Mouse (Mus musculus): ENCODE data around the gene Rnf216.

Gene Rnf216

GRCm38 (mm10) chr5:143052677-143053076 lies 60.1 kb downstream of the Rnf216 start:
- no peak for DNase-seq

DNA sequence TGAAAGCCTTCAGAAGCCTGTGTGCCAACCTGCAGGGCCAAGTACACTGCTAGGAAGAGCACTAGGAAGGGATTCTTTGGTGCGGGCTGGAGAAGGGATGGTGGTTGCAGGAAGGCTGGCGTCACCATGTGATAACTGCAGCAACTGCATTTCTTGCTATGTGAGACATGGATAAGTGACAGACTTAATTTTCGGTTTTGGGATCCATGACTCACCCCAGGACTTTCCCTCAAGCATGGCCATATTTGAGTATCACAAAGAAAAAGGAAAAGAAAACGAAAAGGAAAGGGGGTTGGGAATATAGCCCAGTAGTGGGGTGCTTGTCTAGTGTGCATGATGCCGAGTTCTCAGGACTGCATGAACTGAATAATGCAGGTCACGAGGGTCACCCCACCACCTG lies 60.9 kb downstream of the Rnf216 start:
- DNase-seq = no peak

DNA sequence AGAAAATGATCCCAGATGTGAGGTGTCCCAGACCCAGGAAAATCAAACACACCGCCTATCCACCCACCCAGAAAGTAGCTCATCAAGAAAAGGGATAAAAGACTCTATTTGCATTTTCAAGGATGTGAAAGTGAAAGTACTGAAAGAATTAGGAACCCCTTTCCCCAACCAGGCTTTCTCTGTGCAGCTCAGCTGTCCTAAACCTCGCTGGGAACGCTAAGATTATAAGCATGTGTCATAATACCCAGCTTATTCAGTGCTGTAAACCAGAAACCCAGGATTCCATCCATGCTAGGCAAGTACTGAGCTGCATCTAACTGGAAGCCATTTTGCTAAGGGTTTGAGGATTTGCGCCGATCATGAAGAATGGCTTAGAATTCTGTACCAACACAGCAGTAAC lies 62.5 kb downstream of the Rnf216 start:
- DNase-seq = no peak

GRCm38 (mm10) chr5:143049746-143050145 lies 63.0 kb downstream of the Rnf216 start:
- DNase-seq = no peak

- no peak for DNase-seq
Observed at GRCm38 (mm10) chr5:143049013-143049385, 63.8 kb downstream of the Rnf216 start.

- no peak for DNase-seq
Observed at GRCm38 (mm10) chr5:143048232-143049012, 64.4 kb downstream of the Rnf216 start.

DNA sequence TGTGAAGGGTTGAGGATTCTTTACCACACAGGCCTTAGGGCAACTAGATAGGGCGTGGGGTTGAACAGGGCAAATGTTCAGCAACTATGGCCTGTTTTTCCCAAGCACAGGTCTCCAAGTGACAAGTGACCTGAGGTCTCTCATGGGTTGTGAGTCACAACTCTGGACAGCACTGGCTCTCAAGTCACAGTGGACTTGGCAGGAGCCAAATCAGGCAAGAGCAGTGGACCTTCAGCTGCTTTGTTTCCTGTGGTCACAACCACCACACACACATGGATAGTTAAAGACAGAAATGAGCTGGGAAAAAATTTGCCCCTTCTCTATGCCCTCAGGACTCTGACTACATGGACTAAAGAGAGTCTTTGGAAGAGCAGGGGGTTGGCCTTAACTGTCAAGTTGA lies 65.2 kb downstream of the Rnf216 start:
- DNase-seq = no peak

GRCm38 (mm10) chr5:143043902-143044301 lies 68.9 kb downstream of the Rnf216 start:
- DNase-seq = no peak

DNA sequence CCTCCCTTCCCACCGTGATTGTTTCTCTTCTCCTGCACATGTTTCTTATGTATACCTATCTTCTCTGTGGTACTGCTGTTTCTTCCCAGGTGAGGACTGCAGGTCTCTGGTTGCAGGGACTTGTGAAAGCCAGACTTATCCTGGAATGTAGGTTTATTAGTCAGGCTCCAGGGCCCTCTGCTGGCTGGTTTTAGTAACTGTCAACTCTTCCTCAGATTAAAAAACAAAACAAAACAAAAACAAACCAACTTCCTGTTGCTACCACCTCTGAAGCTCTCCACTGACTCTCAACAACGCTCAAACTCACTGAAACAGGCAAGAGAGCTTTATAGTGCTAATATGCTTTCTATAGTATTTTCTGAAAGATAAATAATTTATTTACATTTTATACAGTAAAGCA lies 69.5 kb downstream of the Rnf216 start:
- DNase-seq = peak; percentile 38

DNA sequence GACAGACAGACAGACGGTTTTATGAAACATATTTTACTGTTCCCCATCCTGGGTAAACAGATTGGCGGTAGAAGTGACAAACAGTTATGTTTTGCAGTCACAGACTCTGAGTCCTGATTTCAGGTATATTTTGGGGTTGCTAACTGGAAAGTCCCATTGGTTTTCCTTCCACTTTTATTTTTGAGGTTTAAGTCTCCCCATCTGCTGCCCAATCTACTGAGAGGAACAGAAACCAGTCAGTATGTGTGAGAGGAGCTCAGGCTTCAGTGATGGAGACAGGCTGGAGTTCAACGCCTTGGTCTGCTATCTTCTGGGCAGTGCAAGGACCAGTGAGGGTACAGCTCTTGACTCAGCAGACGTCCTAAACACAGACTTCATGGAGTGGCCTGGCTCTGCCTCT lies 74.0 kb downstream of the Rnf216 start:
- DNase-seq = no peak

- peak; percentile 75 for DNase-seq
Observed at GRCm38 (mm10) chr5:143037201-143037600, 75.6 kb downstream of the Rnf216 start.

GRCm38 (mm10) chr5:143036052-143036451 lies 76.7 kb downstream of the Rnf216 start:
- no peak for DNase-seq

DNA sequence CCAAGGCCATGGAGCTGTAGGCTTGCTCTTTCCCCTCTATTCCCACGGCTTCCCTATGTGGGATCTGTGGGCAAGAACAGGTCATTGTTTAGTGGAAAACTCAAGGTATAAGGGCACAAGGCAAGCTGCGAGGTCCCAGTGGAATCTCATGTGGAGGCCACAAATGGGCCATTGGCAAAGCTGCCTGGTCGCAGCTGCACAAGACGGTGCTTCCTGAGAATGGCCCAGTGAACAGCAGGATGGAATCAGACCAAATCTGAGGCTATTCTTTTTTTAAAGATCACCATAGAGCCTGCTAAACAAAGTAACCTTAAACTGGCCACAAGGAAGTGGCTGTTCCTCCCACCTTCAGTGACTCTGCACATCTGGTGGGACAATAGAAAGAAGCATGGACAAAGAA lies 77.5 kb downstream of the Rnf216 start:
- no peak for DNase-seq

GRCm38 (mm10) chr5:143034108-143034507 lies 78.7 kb downstream of the Rnf216 start:
- DNase-seq = no peak

DNA sequence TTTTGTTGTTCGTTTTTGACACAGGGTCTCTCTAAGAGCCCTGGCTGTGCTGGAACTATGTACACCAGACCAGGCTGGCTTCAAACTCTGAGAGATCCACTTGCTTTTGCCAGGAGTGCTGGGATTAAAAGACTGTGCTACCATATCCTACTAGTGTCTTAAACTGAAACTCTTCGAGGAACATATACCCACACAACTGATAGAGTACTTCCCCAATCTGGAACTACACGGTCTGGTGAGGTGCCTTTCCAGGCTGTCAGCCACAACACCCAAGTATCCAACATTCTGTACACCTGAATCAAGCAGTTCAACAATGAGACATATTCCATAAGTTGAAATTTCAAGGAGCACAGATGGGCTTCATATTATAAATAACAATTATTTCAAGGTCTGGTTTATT lies 79.5 kb downstream of the Rnf216 start:
- DNase-seq = no peak

GRCm38 (mm10) chr5:143032639-143033146 lies 80.1 kb downstream of the Rnf216 start:
- no peak for DNase-seq

DNA sequence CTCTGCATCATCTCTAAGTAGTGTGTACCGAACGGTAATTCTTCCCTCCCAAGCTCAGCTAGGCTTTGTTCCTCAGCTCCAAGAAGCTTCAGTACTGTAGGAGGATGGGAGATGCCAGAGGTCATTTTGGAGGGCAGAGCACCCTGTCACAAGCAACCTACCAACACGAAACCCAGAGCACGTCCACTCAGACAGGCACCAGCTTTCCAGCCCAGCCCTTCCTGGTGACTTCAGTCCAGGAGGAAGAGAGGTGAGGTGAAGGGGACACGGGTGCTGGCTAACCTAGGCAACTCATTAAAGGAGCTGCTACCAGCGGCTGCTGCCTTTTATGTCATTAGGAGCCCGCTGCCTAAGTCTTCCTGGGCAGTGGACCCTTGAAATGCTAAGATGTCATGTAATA lies 81.1 kb downstream of the Rnf216 start:
- no peak for DNase-seq

GRCm38 (mm10) chr5:143031193-143031592 lies 81.6 kb downstream of the Rnf216 start:
- DNase-seq = no peak

DNA sequence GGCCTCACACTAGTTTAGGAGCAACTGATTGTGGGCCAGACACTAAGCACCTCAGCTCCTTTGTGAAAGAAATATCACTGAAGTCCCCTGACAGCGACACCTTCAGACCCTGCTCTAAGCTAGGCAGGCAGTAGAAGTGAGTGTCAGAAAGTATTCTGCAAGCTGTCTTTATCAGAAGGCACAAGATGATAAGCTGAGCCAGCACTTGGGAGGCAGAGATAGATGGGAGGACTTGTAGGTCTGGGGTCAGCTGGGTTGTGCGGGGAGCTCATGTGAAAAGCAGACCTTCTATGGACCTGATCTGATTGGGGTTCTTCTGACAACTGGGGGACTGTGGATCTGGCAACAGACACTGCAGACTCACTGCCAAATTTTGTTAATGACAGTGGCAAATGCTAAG lies 88.9 kb downstream of the Rnf216 start:
- DNase-seq = no peak

- DNase-seq = no peak
Observed at GRCm38 (mm10) chr5:143022956-143023355, 89.8 kb downstream of the Rnf216 start.

DNA sequence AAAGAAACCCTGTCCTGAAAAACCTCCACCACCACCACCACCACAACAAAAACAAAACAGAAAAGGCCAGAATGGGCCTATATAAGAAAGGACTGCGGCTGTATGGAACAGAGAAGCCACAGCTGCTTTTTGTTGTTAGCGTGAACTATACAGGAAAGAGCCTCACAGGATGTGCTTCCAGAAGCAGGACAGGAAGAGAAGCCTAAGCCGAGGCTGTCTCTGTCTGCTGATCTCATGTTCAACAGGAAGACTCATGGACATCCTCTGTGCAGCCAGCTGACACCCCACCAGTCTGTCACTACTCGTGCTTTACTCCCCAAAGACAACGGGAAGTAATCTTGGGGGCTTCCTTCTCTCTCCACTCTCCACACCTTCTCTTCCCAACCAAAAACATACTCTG lies 95.4 kb downstream of the Rnf216 start:
- no peak for DNase-seq

DNA sequence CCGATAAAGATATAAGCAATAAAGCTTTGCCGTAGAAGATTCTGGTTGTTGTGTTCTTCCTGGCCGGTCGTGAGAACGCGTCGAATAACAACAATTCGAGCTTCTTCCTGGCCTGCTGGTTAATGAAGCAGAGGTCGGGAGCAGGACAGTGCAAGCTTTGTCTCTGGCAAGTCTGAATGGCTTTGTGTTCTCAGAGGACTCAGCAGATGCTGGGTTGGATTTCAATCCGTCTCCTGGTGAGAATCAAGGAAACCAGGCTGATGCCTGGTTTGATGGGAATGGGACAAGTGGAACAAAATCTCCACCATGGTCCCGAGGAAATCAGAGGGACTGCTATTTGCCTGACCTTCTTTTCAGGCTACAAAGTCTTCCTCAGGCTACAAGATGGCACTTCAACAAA lies 103.4 kb downstream of the Rnf216 start:
- DNase-seq = no peak

DNA sequence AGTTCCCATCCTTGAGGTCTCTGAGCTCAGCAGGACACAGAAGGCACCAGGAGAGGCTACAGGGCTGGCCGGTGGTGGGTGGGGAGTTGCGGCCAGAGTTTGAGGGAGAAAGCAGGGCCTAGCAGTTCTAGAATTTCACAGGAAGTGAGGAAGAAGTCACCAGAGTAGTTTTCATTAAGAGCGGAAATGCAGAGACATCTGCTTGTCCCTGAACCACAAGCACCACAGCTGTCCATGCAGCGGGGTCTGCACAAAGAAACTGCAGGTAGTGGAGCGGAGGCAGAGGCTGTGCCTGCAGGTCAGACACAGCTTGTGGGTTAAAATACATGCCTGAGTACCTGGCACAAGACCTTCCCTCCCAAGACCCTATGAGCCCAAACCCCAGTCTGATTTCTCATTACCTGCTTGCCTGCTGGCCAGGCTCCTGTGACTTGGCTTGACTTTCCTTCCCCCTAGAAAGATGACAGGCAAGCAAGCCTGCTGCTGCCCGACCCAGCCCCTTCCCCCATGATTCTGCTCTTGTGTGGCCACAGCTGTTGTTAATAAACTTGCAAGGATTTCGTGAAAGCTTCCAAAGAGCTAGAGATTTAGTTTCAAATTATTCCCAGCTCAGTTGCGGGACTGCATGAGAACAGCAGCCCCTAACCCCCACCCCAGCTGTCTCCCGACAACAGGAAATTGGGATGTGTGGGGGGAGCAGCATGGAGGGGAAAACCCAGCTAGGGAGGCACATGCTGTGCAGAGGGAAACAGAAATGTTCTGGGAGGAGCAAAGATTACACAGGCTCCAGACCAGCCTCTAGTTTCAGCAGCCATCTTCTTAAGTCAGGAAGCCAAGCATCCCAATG lies 111.9 kb downstream of the Rnf216 start:
- DNase-seq = peak; percentile 89

GRCm38 (mm10) chr5:143000091-143000490 lies 112.7 kb downstream of the Rnf216 start:
- peak; percentile 42 for DNase-seq
